Mouse (Mus musculus): ENCODE results near the gene Fam120b.

Gene Fam120b

DNA sequence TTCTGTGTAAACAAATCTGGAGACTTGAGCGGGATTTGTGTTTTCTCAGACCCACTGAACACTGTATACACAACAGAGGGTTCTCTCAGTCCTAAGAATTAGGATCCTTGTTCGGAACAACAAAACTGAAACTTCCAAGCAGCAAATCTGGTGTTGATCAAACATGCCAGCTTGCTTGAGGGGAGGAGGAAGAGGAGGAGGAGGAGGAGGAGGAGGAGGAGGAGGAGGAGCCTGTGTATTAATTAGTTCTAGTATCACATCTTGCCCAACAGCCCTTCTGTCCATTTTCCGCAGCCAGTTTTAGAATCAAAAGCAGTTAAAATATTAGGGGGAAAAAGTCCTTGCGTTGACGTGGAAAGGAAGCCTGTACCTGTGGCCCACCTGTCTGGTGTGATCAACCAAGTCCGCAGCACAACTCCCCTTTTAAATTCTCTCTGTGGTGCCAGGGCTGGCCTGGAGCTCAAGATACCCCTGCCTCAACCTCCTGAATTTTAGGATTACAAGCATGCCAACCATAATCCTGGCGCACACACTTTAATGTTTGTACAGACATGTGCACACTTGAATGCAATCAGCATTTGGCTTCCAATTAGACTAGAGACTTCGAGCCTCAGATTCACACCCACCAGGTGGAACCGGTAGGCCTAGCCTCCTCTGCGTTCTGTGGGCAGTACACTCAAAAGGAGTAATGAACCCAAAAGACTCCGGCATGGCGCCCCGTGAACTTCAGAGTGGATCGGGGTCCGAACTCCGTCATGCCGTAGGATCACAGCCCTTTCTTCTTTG, 16.1 kb upstream of the Fam120b start:
- DNase-seq (ENCODE audit: low read depth, low spot score) = no peak

DNA sequence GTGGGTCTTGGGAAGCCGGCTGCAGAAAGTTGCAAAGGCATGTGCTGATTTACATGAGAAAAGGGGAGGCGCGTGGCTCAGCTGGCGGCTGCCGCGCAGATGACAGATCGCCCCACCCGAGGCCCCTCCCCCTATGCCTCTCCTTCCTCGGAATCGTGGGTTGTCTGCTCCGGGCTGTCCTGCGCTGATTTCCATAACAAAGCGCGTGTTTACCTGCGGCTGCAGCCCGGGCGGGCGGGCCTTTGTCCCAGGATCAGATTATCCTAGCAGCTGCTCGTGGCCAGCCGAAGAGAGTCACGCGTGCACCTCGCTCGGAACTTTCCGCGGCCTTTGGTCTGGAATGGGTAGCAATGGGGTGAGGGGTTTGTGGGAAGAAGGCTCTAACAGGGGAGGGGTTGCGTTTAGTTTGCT, 15.4 kb upstream of the Fam120b start:
- no peak for DNase-seq (ENCODE audit: low read depth, low spot score)

- no peak for DNase-seq (ENCODE audit: low read depth, low spot score)
Measured at GRCm38 (mm10) chr17:15381092-15381860, 14.7 kb upstream of the Fam120b start.

GRCm38 (mm10) chr17:15381869-15382660, 13.9 kb upstream of the Fam120b start:
- no peak for DNase-seq (ENCODE audit: low read depth, low spot score)

- no peak for DNase-seq (ENCODE audit: low read depth, low spot score)
Measured at GRCm38 (mm10) chr17:15383360-15383759, 12.6 kb upstream of the Fam120b start.

- no peak for DNase-seq (ENCODE audit: low read depth, low spot score)
Measured at GRCm38 (mm10) chr17:15388892-15389291, 7.1 kb upstream of the Fam120b start.

DNA sequence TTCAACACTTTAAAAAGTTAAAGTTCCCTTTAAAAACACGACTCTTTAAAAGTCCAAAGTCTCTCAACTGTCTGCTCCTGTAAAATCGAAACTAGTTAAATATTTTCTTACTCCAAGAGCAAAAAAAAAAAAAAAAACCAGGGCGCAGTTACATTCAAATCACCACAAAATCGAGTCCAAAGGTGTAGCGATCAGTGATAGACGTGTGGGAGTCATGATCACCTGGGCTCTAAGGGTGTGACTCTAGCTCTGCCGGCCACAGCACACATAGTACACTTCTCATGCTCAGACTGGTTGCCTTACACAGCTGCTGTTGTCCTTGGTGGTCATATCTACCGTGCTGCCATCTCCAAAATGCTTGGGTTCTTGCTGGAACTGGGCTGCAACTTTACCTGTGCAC, 6.6 kb upstream of the Fam120b start:
- no peak for DNase-seq (ENCODE audit: low read depth, low spot score)

- DNase-seq (ENCODE audit: low read depth, low spot score) = no peak
Measured at GRCm38 (mm10) chr17:15401716-15402115, 5.7 kb downstream of the Fam120b start.

- no peak for DNase-seq (ENCODE audit: low read depth, low spot score)
Measured at GRCm38 (mm10) chr17:15406576-15406975, 10.6 kb downstream of the Fam120b start.

- no peak for DNase-seq (ENCODE audit: low read depth, low spot score)
Measured at GRCm38 (mm10) chr17:15409261-15409660, 13.3 kb downstream of the Fam120b start.

DNA sequence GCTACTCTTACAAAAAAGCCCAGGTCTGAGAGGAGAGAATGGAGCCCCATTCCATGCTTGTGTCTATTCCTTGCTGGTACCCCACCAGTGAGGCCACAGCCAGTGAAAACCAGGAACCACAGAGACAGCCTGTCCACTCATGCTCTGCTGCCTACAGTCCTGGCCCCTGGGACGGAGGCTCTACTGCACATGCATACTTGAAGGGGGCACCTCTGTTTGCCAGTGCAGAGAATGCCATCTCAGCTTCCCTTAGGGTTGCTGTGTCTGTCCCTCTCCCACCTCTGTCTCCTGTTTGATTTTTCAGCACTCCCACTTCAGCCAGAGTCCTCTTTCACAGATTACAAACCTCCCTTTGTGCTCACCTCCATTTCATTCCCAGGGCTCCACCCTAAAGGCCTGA, 14.9 kb downstream of the Fam120b start:
- DNase-seq (ENCODE audit: low read depth, low spot score) = no peak

- DNase-seq (ENCODE audit: low read depth, low spot score) = no peak
Measured at GRCm38 (mm10) chr17:15416596-15417215, 20.7 kb downstream of the Fam120b start.

GRCm38 (mm10) chr17:15419534-15419933, 23.5 kb downstream of the Fam120b start:
- DNase-seq (ENCODE audit: low read depth, low spot score) = no peak

DNA sequence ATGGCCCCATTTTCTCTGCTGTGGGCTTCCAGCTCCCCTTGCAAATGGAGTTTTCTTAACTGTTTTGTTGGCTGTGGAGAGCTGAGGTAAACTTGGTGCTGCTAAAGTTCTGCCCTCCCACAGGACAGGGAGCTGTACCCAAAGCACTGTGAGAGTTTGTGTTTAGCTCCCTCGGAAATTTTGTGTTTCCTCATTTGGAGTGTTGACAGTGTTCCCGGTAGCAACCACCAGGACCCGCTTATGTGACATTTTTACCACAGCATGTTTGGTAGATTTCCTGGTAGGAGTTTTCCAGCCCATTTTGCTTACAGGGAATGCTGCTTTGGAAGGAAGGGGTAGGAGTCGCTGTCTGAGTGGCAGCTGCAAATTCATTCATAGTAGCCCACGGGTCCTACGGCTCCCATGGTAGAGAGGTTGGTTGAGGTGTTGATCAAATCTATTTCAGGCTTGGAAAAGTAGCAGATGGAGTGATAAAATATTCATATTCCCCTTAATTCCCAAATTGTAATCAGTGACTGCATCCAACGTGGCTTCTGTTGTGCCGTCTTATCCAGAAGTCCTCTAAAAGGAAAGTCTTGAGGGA, 24.1 kb downstream of the Fam120b start:
- no peak for DNase-seq (ENCODE audit: low read depth, low spot score)

DNA sequence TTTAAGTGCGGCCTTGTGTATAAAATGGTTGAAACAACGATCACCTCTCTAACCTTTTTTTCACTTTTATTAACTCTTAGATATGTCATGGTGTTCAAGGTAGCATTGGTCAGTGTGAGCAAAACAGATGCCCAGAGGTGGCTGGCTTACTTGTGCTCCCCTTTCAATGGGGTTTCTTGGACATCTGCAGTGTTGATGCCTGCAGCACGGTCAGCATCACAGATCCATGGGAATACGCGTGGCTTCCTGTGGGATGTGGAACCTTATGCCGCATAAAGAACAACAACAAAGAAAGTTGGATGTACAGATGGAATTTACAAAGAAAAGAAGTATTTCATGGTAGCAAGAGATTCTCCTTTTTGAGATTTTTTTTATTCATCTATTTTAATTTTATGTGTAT, 25.4 kb downstream of the Fam120b start:
- no peak for DNase-seq (ENCODE audit: low read depth, low spot score)

DNA sequence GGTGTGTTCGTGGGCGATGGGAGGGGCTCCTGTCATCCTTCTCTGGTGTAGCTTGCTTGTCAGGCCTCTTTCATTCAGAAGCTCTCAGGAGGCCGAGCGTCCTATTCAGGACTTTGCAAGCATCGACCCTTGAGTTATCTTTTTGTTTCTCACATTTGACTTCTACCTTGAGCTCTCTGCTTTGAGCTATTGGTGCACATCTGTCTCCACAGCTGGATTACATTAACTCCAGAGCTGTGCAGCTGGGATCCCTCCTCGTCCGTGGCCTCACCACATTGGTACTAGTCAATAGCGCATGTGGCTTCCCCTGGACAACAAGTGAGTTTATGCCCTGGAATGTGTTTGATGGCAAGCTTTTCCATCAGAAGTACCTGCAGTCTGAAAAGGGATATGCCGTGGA, 26.7 kb downstream of the Fam120b start:
- no peak for DNase-seq (ENCODE audit: low read depth, low spot score)

DNA sequence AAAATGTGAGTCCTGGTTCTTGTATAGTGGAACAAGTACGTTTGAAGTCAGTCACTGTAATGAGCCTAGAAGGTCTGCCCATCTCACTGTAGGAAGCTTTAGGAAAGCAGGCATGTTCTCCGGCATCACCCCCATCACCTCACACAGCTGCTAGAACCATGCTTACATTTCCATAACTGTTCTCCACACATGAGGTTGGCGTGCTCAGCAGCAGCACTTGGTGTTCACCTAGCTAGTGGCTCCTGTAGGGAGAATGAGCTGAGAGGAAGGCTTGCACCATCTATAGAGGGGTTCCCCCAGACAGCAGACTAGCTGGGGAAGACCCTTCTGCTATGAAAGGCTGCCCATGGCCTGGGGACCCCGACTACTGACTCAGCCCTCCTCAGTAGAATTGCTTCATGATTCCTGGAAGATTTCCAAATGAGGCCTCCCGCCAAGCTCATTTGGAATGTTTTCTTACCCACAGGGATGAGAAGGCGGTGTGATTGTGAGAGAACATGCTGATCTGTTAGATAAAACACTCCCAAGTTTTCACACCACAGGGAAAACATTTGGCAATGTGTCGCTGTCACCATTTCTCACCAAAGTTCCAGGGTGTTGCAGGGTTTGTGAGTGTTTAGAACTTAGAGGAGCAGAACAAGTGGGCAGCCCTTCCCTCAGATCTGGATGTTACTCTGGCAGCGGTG, 27.2 kb downstream of the Fam120b start:
- DNase-seq (ENCODE audit: low read depth, low spot score) = no peak

DNA sequence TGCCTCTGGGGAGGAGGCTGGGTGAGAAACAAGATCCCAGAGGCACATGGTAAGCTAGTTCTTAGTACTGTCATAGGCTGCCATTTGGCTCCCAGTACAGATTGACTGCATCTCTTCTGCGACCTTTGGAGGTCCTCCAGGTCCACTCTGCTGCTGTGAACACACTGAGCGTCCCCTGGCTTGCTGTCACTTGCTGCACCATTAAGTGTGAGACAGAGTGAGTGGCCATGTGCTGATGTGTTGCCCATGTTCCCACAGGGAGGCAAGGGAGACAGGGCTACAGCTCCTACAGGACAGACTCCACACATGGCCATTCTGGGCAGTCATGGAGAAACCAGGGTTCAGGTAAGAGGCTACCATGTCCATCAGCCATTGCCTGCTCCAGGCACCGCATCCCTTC, 29.9 kb downstream of the Fam120b start:
- no peak for DNase-seq (ENCODE audit: low read depth, low spot score)

- no peak for DNase-seq (ENCODE audit: low read depth, low spot score)
Measured at GRCm38 (mm10) chr17:15429451-15429850, 33.4 kb downstream of the Fam120b start.

DNA sequence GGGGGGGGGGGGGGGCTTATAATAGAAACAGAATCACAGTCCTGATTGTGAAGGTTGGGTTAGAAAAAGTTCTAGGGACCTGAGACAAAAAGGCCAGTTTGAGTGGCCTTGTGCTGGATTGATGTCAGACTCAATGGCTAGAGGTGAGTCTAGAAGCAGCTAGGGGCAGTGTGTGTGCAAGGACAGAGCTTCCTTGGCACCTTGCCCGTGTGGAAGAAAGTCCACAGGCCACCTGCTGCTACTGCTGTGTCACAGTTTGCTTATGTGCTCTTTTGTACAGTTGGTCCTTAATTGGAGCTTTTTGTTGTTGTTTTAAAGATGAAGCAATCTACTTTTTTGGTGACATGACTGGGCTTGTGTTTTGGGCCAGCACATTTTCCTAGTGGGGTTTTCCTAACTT, 33.9 kb downstream of the Fam120b start:
- DNase-seq (ENCODE audit: low read depth, low spot score) = no peak

DNA sequence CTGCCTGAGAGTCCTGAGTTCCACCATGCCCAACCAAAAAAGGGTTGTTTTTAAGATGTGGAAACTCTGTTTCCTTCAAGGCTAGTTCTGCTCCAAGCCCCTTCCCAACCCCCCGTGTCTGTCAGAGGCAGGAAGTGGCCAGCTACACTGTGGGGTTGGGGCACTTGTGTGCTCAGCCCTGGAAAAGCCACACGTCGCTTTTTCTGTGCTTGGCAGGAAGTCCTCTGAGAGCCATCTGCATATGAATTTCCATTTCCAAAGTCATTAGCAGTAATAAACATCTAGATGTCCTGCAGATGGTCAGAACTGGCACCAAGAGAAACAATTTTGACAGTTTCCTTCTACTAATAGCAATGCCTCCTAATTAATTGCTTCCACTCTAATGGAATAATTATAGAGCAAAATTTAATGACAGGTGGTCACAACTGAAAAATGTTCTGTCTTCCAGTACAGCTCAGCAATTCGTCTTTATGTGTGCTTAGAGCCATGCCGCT, 35.1 kb downstream of the Fam120b start:
- no peak for DNase-seq (ENCODE audit: low read depth, low spot score)

Data from embryo, embryonic 11.5 days (tissue).